Mouse (Mus musculus) limb, embryonic 14.5 days (tissue): ENCODE results near the gene AC161166.1. TPM values are rescaled to one million over a fixed set of nuclear protein-coding genes. Genes with fewer than 3 reads are reported as not detected.
A peak's percentile ranks its signal among the peaks of the same experiment; 100 is the strongest.

Experiments
- ATAC-seq: fragments of 200-750 bp; cut with Nextera tagmentation; 2 replicates; pipeline ENCODE4 v1.8.0; 2017; ENCODE audit warnings: low read depth, moderate number of reproducible peaks, moderate TSS enrichment; ENCODE audit not compliant: low FRiP score
- DNase-seq: peaks from one replicate; pipeline ENCODE4 v3.0.0-alpha.2; 2015; ENCODE audit warnings: low spot score
- H3K27ac ChIP-seq: fragments of 300-500 bp; sonication (generic); replicated peaks from 2 replicates; pipeline ENCODE4 v1.5.1; 2014; ENCODE audit warnings: low read depth, mild to moderate bottlenecking, low read length, moderate library complexity, mixed read lengths
- H3K27me3 ChIP-seq: fragments of 300-500 bp; sonication (generic); 2 replicates; pipeline ENCODE4 v1.6.1; 2014; ENCODE audit warnings: low read length, mixed read lengths; ENCODE audit not compliant: control insufficient read depth, insufficient read depth
- H3K36me3 ChIP-seq: fragments of 300-500 bp; sonication (generic); 2 replicates; pipeline ENCODE4 v1.6.1; 2014; ENCODE audit warnings: mild to moderate bottlenecking, low read length, moderate library complexity, mixed read lengths; ENCODE audit not compliant: control insufficient read depth, insufficient read depth
- H3K4me1 ChIP-seq: fragments of 300-500 bp; sonication (generic); 2 replicates; pipeline ENCODE4 v1.6.1; 2014; ENCODE audit warnings: antibody characterized with exemption, low read length, mixed read lengths; ENCODE audit not compliant: control insufficient read depth, insufficient read depth
- H3K4me2 ChIP-seq: fragments of 300-500 bp; sonication (generic); replicated peaks from 2 replicates; pipeline ENCODE4 v1.6.1; 2014; ENCODE audit warnings: low read depth, mild to moderate bottlenecking, low read length, moderate library complexity; ENCODE audit not compliant: severe bottlenecking
- H3K4me3 ChIP-seq: fragments of 300-500 bp; sonication (generic); replicated peaks from 2 replicates; pipeline ENCODE4 v1.5.1; 2014; ENCODE audit warnings: low read length
- H3K9ac ChIP-seq: fragments of 300-500 bp; sonication (generic); 2 replicates; pipeline ENCODE4 v1.6.1; 2014; ENCODE audit warnings: mild to moderate bottlenecking, low read depth, low read length, moderate library complexity; ENCODE audit not compliant: severe bottlenecking
- H3K9me3 ChIP-seq: fragments of 300-500 bp; sonication (generic); 2 replicates; pipeline ENCODE4 v1.6.1; 2016; ENCODE audit warnings: low read length; ENCODE audit not compliant: control insufficient read depth
- POLR2A ChIP-seq: fragments of 200-500 bp; IDR thresholded peaks from 2 replicates; pipeline ENCODE4 v1.8.0; 2012; ENCODE audit warnings: inconsistent platforms, mild to moderate bottlenecking, moderate library complexity, borderline replicate concordance; ENCODE audit not compliant: insufficient read depth, insufficient read length; ENCODE audit errors: extremely low read depth
- WGBS: fragments of 180-500 bp; shearing (Covaris S2); extraction: QIAGEN DNeasy Blood & Tissue Kit; methylation state at CpG from one replicate; pipeline ENCODE4 v1.1.7; 2014; 5-methylcytosine and 5-hydroxymethylcytosine counted together
- polyA plus RNA-seq, 2 experiments: library from polyadenylated mRNA; depleted of rRNA in 1 of 2; stranded (reverse) in 1 of 2; unstranded in 1 of 2; fragments of >200 nt; fragmentation: Nextera tagmentation in 1 of 2; extraction: Ambion mirVana in 1 of 2; gene quantifications; 2 replicates each; pipeline versions ENCODE4 v1.2.1 to v1.2.3; 2012 to 2014

The AC161166.1 gene
- polyA plus RNA-seq, 2 experiments, result 0.19 TPM; not detected in 1

DNA sequence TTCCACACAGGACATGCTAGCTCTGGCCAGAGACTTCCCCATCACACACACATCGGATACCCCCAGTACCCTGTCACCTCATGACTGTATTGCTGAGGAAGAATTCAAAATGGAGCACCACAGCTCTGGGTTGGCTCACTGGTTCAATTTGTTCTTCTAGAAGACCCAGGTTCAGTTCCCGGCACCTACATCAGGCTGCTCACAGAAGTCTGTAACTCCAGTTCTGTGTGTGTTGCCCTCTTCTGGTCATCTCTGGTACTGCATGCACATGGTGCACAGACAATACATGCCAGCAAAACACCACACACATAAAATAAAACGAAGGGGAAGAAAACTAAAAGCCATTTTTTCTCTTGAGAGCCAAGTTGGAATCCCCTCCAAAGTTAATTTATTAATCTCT, 43.1 kb downstream of the AC161166.1 start:
- Histone ChIP-seq H3K4me2 (no peak overlapping the region), H3K9ac (no peak overlapping the region), H3K9me3 (no peaks in the 10 kb centered on the region), H3K4me1 (no peaks in the 10 kb centered on the region), H3K36me3 (no peaks in the 10 kb centered on the region), H3K27me3 (no peaks in the 10 kb centered on the region), H3K4me3 (no peak overlapping the region), H3K27ac (no peak overlapping the region)
- WGBS, result 82% methylated on average over 3 of the region's 3 CpGs
- ATAC-seq (no peak), DNase-seq (no peak)
- TF ChIP-seq POLR2A, result no peak

DNA sequence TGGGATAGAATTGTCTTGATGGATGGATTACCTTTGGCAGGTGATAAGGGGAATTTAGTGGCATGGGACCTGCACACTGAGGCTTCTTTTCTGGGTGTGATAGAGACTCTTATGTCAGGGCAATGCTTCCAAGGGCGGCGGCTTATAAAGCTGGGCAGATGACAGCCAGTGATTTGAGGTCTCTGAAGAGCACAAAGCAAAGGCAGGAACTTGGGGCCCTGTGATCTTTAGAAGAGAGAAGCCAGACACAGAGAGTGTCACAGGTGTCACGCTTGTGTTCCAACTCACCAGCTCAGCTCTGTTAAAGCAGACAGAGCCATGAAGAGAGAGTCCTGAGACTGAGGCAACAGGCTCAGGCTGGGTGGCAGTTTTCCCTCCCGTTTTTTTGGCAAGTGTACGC, 44.4 kb downstream of the AC161166.1 start:
- H3K27me3 ChIP-seq, result no peaks in the 10 kb centered on the region
- H3K27ac ChIP-seq, result no peak overlapping the region
- H3K9me3 ChIP-seq, result no peaks in the 10 kb centered on the region
- H3K9ac ChIP-seq, result no peak overlapping the region
- 80% methylated on average over 5 of the region's 5 CpGs for WGBS
- H3K4me3 ChIP-seq, result no peak overlapping the region
- DNase-seq, result no peak
- no peak for TF ChIP-seq POLR2A
- H3K4me1 ChIP-seq, result no peaks in the 10 kb centered on the region
- no peak for ATAC-seq
- no peak overlapping the region for H3K4me2 ChIP-seq
- no peaks in the 10 kb centered on the region for H3K36me3 ChIP-seq

DNA sequence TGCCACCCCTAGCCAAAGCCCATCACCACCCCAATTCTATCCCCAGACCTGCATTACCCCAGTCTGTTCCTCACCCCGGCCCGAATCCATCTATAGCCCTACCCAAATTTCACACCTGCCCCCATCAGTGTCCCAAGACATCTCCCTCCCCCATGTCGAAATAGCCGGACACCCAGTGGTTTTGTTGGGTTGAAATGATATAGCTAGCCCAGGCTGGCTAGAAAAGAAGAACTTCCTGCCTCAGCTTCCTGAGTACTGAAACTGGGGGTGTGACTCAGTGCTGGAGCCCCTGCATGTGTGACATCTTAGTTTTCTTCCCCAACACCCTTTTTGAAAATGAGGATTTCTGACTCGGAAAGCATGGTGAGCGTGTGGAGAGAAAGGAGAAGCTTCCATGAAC, 45.4 kb downstream of the AC161166.1 start:
- Histone ChIP-seq H3K9me3 (no peaks in the 10 kb centered on the region), H3K4me3 (no peak overlapping the region)
- WGBS, result 92% methylated on average over 6 of the region's 6 CpGs

DNA sequence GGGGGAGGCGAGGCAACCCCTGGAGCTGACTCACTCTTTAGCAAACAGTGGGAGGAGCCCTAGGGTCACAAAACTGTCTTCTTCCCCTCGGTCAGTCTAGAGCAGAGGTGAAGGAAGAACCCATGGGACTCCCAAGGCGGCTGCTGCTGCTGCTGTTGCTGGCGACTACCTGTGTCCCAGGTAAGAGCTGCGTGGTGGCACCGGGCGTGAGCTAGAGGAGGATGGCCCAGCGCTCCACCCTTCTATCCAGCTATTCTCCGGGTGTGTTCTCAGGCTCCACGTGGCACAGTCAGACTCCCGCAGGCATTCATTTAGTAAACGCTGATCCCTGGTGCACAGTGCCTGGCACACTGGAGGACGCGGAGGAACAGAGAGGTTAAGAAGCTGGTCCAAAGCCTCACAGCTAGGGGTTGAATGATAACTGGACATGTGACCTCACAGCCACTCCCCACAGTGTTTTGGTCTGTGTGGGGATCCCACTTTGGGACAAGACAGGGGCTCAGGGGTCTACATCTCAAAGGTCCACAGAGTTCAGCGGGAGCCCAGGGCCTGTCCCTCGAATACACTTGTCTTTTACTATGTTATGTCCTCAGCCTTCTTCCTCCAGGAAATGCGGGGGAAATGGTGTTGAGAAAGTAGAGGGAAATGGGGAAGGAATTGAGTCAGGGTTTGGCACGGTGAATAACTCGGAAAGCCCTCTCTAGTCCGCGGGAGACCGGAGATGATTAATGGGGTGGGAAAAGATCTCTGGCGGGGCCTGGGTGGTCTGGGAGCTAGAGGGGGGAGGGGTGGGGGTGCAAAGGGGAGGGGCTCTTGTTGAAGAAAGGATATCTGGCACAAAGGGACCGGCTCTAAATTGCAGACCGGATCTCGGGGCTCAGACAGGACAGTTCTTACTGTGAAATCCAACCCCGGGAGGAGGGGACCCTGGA, 49.6 kb downstream of the AC161166.1 start, which contains the start of gene Plaur:
Plaur (plus strand) TSS at position 97 of the 932 bp plus-strand sequence.
- Histone ChIP-seq H3K9me3 (no peaks in the 10 kb centered on the region), H3K4me1 (peaks cover 4% of the 10 kb centered on the region; the same call in 1 of the 2 replicates), H3K4me3 (peak within 1 kb of the TSS; percentile 15), H3K4me2 (peak within 1 kb of the TSS; percentile 41), H3K9ac (0 out of 2 replicates have a peak within 1 kb of the TSS, but pooled peaks have one; percentile 8), H3K27ac (no peak within 1 kb of the TSS), H3K27me3 (no peaks in the 10 kb centered on the region), H3K36me3 (no peaks in the 10 kb centered on the region)
- no peak for TF ChIP-seq POLR2A
- 3% methylated on average over 27 of the region's 27 CpGs for WGBS
- ATAC-seq (peak; percentile 45), DNase-seq (peak; percentile 38)

More for the DNA sequence above, 45.4 kb downstream of the AC161166.1 start:
- no peak for TF ChIP-seq POLR2A
- H3K27ac ChIP-seq, result no peak overlapping the region
- H3K9ac ChIP-seq, result no peak overlapping the region
- H3K36me3 ChIP-seq, result no peaks in the 10 kb centered on the region
- H3K4me1 ChIP-seq, result peaks cover 4% of the 10 kb centered on the region; the same call in 1 of the 2 replicates
- no peak for ATAC-seq
- DNase-seq, result no peak
- no peaks in the 10 kb centered on the region for H3K27me3 ChIP-seq
- no peak overlapping the region for H3K4me2 ChIP-seq

- ATAC-seq (no peak), DNase-seq (no peak)
- Histone ChIP-seq H3K4me2 (no peak overlapping the region), H3K9ac (no peak overlapping the region), H3K4me1 (peaks cover 4% of the 10 kb centered on the region; the same call in 1 of the 2 replicates), H3K27me3 (no peaks in the 10 kb centered on the region), H3K36me3 (no peaks in the 10 kb centered on the region), H3K27ac (no peak overlapping the region), H3K4me3 (no peak overlapping the region), H3K9me3 (no peaks in the 10 kb centered on the region)
- WGBS, result 59% methylated on average over 14 of the region's 14 CpGs
- TF ChIP-seq POLR2A, result no peak
Observed at GRCm38 (mm10) chr7:24461376-24462051, 50.7 kb downstream of the AC161166.1 start.

Other genes starting within 250 kb of the AC161166.1 start
- 5.8 and 6.2 TPM in 2 replicates for gene Zfp93, start 242.0 kb downstream of the AC161166.1 start, polyA plus RNA-seq (2012; rRNA removed)
- 8.2 and 14.2 TPM in 2 replicates for gene Zfp93, start 242.0 kb downstream of the AC161166.1 start, polyA plus RNA-seq (2014; fragmentation: Nextera tagmentation; extraction: Ambion mirVana)
- 36.8 and 45.0 TPM in 2 replicates for gene Zfp61, start 211.2 kb downstream of the AC161166.1 start, polyA plus RNA-seq (2012; rRNA removed)
- 38.7 and 39.7 TPM in 2 replicates for gene Zfp61, start 211.2 kb downstream of the AC161166.1 start, polyA plus RNA-seq (2014; fragmentation: Nextera tagmentation; extraction: Ambion mirVana)
- 13.8 and 14.4 TPM in 2 replicates for gene Zfp94, start 195.8 kb downstream of the AC161166.1 start, polyA plus RNA-seq (2012; rRNA removed)
- 11.7 and 12.6 TPM in 2 replicates for gene Zfp94, start 195.8 kb downstream of the AC161166.1 start, polyA plus RNA-seq (2014; fragmentation: Nextera tagmentation; extraction: Ambion mirVana)
- gene Tescl, start 178.5 kb downstream of the AC161166.1 start, polyA plus RNA-seq (2012; rRNA removed), result 0.13 and 0.38 TPM in 2 replicates
- gene Tescl, start 178.5 kb downstream of the AC161166.1 start, polyA plus RNA-seq (2014; fragmentation: Nextera tagmentation; extraction: Ambion mirVana), result not detected in 2 replicates
- 0.09 and 0.50 TPM in 2 replicates for gene Lypd5, start 163.3 kb downstream of the AC161166.1 start, polyA plus RNA-seq (2012; rRNA removed)
- gene Lypd5, start 163.3 kb downstream of the AC161166.1 start, polyA plus RNA-seq (2014; fragmentation: Nextera tagmentation; extraction: Ambion mirVana), result 0.62 and 3.1 TPM in 2 replicates
- gene Kcnn4, start 142.2 kb downstream of the AC161166.1 start, polyA plus RNA-seq (2012; rRNA removed), result 2.4 and 3.3 TPM in 2 replicates
- 1.8 and 2.4 TPM in 2 replicates for gene Kcnn4, start 142.2 kb downstream of the AC161166.1 start, polyA plus RNA-seq (2014; fragmentation: Nextera tagmentation; extraction: Ambion mirVana)
- gene Smg9, start 112.8 kb downstream of the AC161166.1 start, polyA plus RNA-seq (2012; rRNA removed), result 44.3 and 53.4 TPM in 2 replicates
- 21.0 and 23.2 TPM in 2 replicates for gene Smg9, start 112.8 kb downstream of the AC161166.1 start, polyA plus RNA-seq (2014; fragmentation: Nextera tagmentation; extraction: Ambion mirVana)
- 0.06 TPM in 1 of 2 replicates, not detected in the other for gene Irgc1, start 60.2 kb downstream of the AC161166.1 start, polyA plus RNA-seq (2012; rRNA removed)
- not detected in 2 replicates for gene Irgc1, start 60.2 kb downstream of the AC161166.1 start, polyA plus RNA-seq (2014; fragmentation: Nextera tagmentation; extraction: Ambion mirVana)
- 8.3 and 8.4 TPM in 2 replicates for gene Plaur, start 50.0 kb downstream of the AC161166.1 start, polyA plus RNA-seq (2012; rRNA removed)
- gene Plaur, start 50.0 kb downstream of the AC161166.1 start, polyA plus RNA-seq (2014; fragmentation: Nextera tagmentation; extraction: Ambion mirVana), result 3.9 and 7.5 TPM in 2 replicates
- gene Cadm4, start 30.4 kb downstream of the AC161166.1 start, polyA plus RNA-seq (2012; rRNA removed), result 19.5 and 21.1 TPM in 2 replicates
- gene Cadm4, start 30.4 kb downstream of the AC161166.1 start, polyA plus RNA-seq (2014; fragmentation: Nextera tagmentation; extraction: Ambion mirVana), result 1.7 and 2.1 TPM in 2 replicates
- 67.8 and 77.5 TPM in 2 replicates for gene Zfp428, start 5.4 kb downstream of the AC161166.1 start, polyA plus RNA-seq (2012; rRNA removed)
- 29.6 and 33.3 TPM in 2 replicates for gene Zfp428, start 5.4 kb downstream of the AC161166.1 start, polyA plus RNA-seq (2014; fragmentation: Nextera tagmentation; extraction: Ambion mirVana)
- 16.3 and 21.9 TPM in 2 replicates for gene Irgq, start 18.2 kb upstream of the AC161166.1 start, polyA plus RNA-seq (2012; rRNA removed)
- 10.7 TPM in 2 replicates for gene Irgq, start 18.2 kb upstream of the AC161166.1 start, polyA plus RNA-seq (2014; fragmentation: Nextera tagmentation; extraction: Ambion mirVana)
- 0.35 and 0.51 TPM in 2 replicates for gene Pinlyp, start 33.7 kb upstream of the AC161166.1 start, polyA plus RNA-seq (2012; rRNA removed)
- 1.7 and 2.0 TPM in 2 replicates for gene Pinlyp, start 33.7 kb upstream of the AC161166.1 start, polyA plus RNA-seq (2014; fragmentation: Nextera tagmentation; extraction: Ambion mirVana)
- gene Xrcc1, start 33.8 kb upstream of the AC161166.1 start, polyA plus RNA-seq (2012; rRNA removed), result 133 and 155 TPM in 2 replicates
- gene Xrcc1, start 33.8 kb upstream of the AC161166.1 start, polyA plus RNA-seq (2014; fragmentation: Nextera tagmentation; extraction: Ambion mirVana), result 103 and 106 TPM in 2 replicates
- 19.9 and 21.9 TPM in 2 replicates for gene Ethe1, start 75.1 kb upstream of the AC161166.1 start, polyA plus RNA-seq (2012; rRNA removed)
- 30.7 and 31.5 TPM in 2 replicates for gene Ethe1, start 75.1 kb upstream of the AC161166.1 start, polyA plus RNA-seq (2014; fragmentation: Nextera tagmentation; extraction: Ambion mirVana)
- 4.5 and 7.6 TPM in 2 replicates for gene Zfp575, start 75.2 kb upstream of the AC161166.1 start, polyA plus RNA-seq (2012; rRNA removed)
- 5.0 TPM in 2 replicates for gene Zfp575, start 75.2 kb upstream of the AC161166.1 start, polyA plus RNA-seq (2014; fragmentation: Nextera tagmentation; extraction: Ambion mirVana)
- 4.1 and 5.5 TPM in 2 replicates for gene Phldb3, start 98.3 kb upstream of the AC161166.1 start, polyA plus RNA-seq (2012; rRNA removed)
- 0.70 and 1.2 TPM in 2 replicates for gene Phldb3, start 98.3 kb upstream of the AC161166.1 start, polyA plus RNA-seq (2014; fragmentation: Nextera tagmentation; extraction: Ambion mirVana)
- gene Lypd3, start 124.1 kb upstream of the AC161166.1 start, polyA plus RNA-seq (2012; rRNA removed), result 24.8 and 30.4 TPM in 2 replicates
- 38.8 and 50.7 TPM in 2 replicates for gene Lypd3, start 124.1 kb upstream of the AC161166.1 start, polyA plus RNA-seq (2014; fragmentation: Nextera tagmentation; extraction: Ambion mirVana)
- not detected in 2 replicates for gene Tex101, start 164.2 kb upstream of the AC161166.1 start, polyA plus RNA-seq (2012; rRNA removed)
- not detected in 2 replicates for gene Tex101, start 164.2 kb upstream of the AC161166.1 start, polyA plus RNA-seq (2014; fragmentation: Nextera tagmentation; extraction: Ambion mirVana)
- not detected in 2 replicates for gene BC049730, start 196.8 kb upstream of the AC161166.1 start, polyA plus RNA-seq (2012; rRNA removed)
- gene BC049730, start 196.8 kb upstream of the AC161166.1 start, polyA plus RNA-seq (2014; fragmentation: Nextera tagmentation; extraction: Ambion mirVana), result not detected in 2 replicates
- gene Gm4763, start 214.5 kb upstream of the AC161166.1 start, polyA plus RNA-seq (2012; rRNA removed), result not detected in 2 replicates
- not detected in 2 replicates for gene Gm4763, start 214.5 kb upstream of the AC161166.1 start, polyA plus RNA-seq (2014; fragmentation: Nextera tagmentation; extraction: Ambion mirVana)
- 0.05 and 0.27 TPM in 2 replicates for gene Cd177, start 247.9 kb upstream of the AC161166.1 start, polyA plus RNA-seq (2012; rRNA removed)
- 0.22 and 0.30 TPM in 2 replicates for gene Cd177, start 247.9 kb upstream of the AC161166.1 start, polyA plus RNA-seq (2014; fragmentation: Nextera tagmentation; extraction: Ambion mirVana)